Mouse (Mus musculus): ENCODE data around the gene Mlst8. TPM values are rescaled to one million over a fixed set of nuclear protein-coding genes. Genes with fewer than 3 reads are reported as not detected.
A peak's percentile ranks its signal among the peaks of the same experiment; 100 is the strongest.
"Not testable (repeated sequence)": the region's sequence is repeated elsewhere in the genome, so short reads cannot be mapped to it uniquely, and the experiment has no call there.

Mlst8 gene
- polyA plus RNA-seq, 1 experiment from 2014 or later, result 38.6 TPM

DNA sequence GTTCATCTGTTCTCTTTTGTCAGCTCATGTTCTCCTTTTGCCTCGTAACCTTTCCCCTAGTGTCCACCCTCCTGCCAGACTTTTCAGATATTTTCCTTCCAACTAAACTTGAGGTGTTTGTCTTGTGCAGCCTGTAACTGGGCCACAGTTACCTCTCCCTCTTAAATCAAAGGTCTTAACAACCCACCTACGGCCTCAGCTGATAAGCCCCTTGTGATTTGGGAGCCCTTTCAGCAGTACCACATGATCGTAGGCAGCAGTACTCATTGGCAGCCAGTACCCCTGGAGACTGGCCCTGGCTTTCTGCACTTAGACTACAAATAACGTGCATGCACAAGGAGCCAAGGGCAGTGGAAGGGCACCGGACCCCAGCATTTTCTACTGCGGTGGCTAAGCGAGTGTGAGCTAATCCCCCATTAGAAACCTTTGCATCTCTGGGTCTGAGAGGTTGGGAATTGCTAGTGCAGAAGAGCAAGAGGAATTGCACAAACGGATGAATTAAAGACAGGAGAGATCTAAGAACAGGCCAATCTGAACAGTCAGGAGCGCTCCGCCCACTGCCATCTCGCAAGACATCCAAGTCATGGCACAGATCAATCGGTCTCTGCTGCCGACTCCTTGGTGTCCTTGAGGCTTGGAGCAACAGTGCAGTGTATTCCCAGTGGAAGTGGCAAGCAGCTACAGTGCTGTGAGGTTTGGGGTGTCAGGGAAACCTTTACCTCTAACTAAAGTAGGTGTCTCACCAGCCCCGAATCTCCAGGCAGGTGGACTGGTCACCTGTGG is 49.5 kb downstream of the Mlst8 start:
- no peaks in the 10 kb centered on the region for H3K27me3 ChIP-seq
- H3K27ac ChIP-seq, result no peak overlapping the region
- H3K9ac ChIP-seq (replicated peaks), result no peak overlapping the region
- no peak overlapping the region for H3K4me2 ChIP-seq (replicated peaks)
- peaks cover 22% of the 10 kb centered on the region for H3K36me3 ChIP-seq
- no peak overlapping the region for H3K4me3 ChIP-seq (replicated peaks)
- ATAC-seq, result no peak
- no peaks in the 10 kb centered on the region for H3K9me3 ChIP-seq
- 81% methylated on average over 14 of the region's 14 CpGs for WGBS
- peaks cover 21% of the 10 kb centered on the region for H3K4me1 ChIP-seq (replicated peaks)

DNA sequence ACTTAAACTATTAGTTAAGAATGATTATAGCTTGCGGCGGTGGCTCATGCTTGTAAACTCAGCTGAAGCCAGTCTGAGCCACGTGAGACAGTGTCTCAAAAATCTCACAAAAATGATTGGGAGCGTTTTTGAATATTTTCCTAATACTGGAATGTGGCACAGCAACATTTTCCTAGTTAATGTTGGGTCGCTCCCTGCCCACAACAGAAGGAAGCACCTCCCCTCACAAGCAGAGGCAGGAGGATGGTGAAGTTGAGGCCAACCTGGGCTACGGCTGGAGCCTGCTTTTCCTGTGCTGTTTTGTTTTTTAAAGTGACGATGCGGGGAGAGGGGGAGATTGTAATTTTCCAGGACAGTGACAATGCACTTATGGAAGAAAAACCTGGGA is 51.7 kb downstream of the Mlst8 start:
- no peak for ATAC-seq
- Histone ChIP-seq H3K9ac (replicated peaks) (peak overlapping the region; percentile 80), H3K36me3 (peaks cover 31% of the 10 kb centered on the region), H3K9me3 (no peaks in the 10 kb centered on the region), H3K4me2 (replicated peaks) (peak overlapping the region; percentile 67), H3K27me3 (no peaks in the 10 kb centered on the region), H3K27ac (peak overlapping the region; percentile 91; the same call in 1 of the 2 replicates), H3K4me3 (replicated peaks) (peak overlapping the region; percentile 66), H3K4me1 (replicated peaks) (peaks cover 21% of the 10 kb centered on the region)
- 6% methylated on average over 8 of the region's 8 CpGs for WGBS

DNA sequence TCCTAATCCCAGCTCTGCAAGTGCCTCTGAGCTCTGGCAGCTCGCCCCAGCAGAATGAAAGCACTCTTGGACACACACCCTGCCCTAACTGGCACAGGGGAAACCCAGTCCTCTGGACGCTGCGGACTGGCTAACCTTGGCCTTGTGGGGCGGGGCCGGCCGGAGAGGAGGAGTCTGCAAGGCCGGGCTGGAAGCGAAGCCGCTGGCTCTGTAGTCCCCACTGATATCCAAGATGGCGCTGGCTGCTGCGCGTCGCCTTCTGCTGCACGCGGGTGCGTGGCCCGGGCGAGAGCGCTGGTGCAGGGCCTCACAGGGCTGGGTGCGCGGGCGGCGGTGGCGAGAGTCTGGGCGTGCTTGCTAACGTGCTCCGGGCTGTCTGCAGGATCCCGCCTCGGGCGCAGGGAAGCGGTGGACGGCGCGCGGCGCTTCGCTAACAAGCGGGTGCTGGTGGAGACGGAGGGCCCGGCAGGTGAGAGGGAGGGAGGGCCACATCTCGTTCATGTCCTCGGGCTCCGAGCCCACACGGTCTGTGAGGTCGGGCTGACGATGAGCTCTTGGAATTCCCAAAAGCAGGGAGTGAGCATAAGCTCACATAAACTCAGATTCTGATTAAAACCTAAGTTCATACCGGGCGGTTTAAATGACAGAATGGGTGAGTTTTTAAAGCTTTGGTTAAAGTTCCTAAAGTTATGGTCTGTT is 52.3 kb downstream of the Mlst8 start, which contains the start of gene Eci1:
Eci1 (plus strand) TSS at position 171 of the 699 bp plus-strand sequence.
- Histone ChIP-seq H3K9ac (replicated peaks) (peak within 1 kb of the TSS; percentile 80), H3K4me1 (replicated peaks) (peaks cover 21% of the 10 kb centered on the region), H3K9me3 (no peaks in the 10 kb centered on the region), H3K27ac (peak within 1 kb of the TSS; percentile 91), H3K27me3 (no peaks in the 10 kb centered on the region), H3K4me3 (replicated peaks) (peak within 1 kb of the TSS; percentile 66), H3K36me3 (peaks cover 36% of the 10 kb centered on the region), H3K4me2 (replicated peaks) (peak within 1 kb of the TSS; percentile 67)
- WGBS, result 0% methylated on average over 48 of the region's 48 CpGs
- ATAC-seq, result peak; percentile 99

DNA sequence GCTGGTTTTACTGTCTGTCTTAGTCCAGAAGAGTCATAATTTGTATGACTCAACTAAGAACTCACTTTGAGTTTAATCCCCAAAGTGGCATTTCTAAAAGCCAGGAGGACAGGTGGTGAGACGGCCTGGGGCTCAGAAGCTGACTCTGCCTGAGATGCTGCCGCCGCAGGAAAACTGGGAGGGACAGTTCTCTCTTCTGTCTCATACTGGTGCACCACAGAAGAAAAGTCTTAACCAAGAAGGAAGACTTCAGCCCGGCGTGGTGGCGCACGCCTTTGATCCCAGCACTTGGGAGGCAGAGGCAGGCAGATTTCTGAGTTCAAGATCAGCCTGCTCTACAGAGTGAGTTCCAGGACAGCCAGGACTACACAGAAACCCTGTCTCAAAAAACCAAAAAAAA is 53.0 kb downstream of the Mlst8 start:
- peak overlapping the region; percentile 67; the same call in 1 of the 2 replicates for H3K4me2 ChIP-seq (replicated peaks)

DNA sequence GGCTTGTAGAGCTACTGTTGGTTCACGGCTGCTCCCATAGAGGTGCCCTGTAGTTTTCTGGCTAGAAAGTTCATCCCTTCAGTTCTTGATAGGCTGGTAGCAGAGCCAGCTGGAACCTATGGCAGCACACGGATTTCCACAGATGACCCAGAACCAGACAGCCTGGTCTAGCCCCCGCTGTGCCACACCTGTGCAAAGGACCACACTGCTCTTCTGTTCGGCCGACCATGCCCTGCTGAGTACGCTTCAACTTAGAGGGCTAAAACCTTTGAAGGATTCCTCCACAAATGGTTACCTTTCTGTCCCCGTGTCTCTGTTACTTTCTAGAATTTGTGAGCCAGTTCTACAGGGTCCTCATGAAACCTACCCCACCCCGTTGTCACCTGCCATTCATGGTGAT is 53.6 kb downstream of the Mlst8 start:
- H3K4me3 ChIP-seq (replicated peaks); H3K9me3 ChIP-seq; H3K9ac ChIP-seq (replicated peaks); H3K27ac ChIP-seq; ATAC-seq; H3K27me3 ChIP-seq; H3K4me2 ChIP-seq (replicated peaks): not testable (repeated sequence)
- WGBS, result over 99% methylated on average over 5 of the region's 8 CpGs
- Histone ChIP-seq H3K4me1 (replicated peaks) (peaks cover 21% of the 10 kb centered on the region), H3K36me3 (peaks cover 49% of the 10 kb centered on the region)

More for the DNA sequence above, 53.0 kb downstream of the Mlst8 start:
- H3K27me3 ChIP-seq, result no peaks in the 10 kb centered on the region
- WGBS, result 86% methylated on average over 7 of the region's 7 CpGs
- peak overlapping the region; percentile 91 for H3K27ac ChIP-seq
- peaks cover 21% of the 10 kb centered on the region for H3K4me1 ChIP-seq (replicated peaks)
- no peaks in the 10 kb centered on the region for H3K9me3 ChIP-seq
- peaks cover 43% of the 10 kb centered on the region for H3K36me3 ChIP-seq
- H3K9ac ChIP-seq (replicated peaks), result no peak overlapping the region
- H3K4me3 ChIP-seq (replicated peaks), result peak overlapping the region; percentile 66; the same call in 1 of the 2 replicates
- ATAC-seq, result no peak

DNA sequence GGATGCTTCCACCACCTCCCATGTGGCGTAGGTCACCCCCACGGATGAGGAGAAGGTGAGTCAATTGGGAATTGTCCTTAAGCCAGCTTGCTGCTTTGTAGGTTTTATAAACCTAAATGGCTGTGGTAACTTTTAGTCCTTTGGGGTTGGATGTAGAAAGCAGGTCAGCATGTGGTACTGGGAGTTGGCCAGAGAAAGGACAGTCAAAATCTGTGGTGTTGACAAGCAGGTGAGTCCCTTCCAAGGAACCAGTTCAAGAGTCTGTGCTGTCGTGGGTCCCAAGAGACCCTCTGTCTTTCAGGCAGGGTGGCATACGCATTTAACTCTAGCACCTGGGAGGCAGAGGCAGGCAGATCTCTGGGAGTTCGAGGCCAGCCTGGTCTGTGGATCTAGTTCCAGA is 54.4 kb downstream of the Mlst8 start:
- no peak overlapping the region for H3K4me3 ChIP-seq (replicated peaks)
- ATAC-seq, result no peak
- no peaks in the 10 kb centered on the region for H3K9me3 ChIP-seq
- no peak overlapping the region for H3K9ac ChIP-seq (replicated peaks)
- H3K4me2 ChIP-seq (replicated peaks), result no peak overlapping the region
- peaks cover 16% of the 10 kb centered on the region for H3K4me1 ChIP-seq (replicated peaks)
- H3K27ac ChIP-seq, result no peak overlapping the region
- WGBS, result 95% methylated on average over 5 of the region's 5 CpGs
- no peaks in the 10 kb centered on the region for H3K27me3 ChIP-seq
- H3K36me3 ChIP-seq, result peaks cover 57% of the 10 kb centered on the region

Other genes with a start within 250 kb of the Mlst8 start
- 30.9 and 32.9 TPM in 2 replicates for gene Ccnf, start 227.6 kb downstream of the Mlst8 start, polyA plus RNA-seq (2015; fragmentation: Nextera tagmentation; extraction: Ambion mirVana)
- 0.12 and 0.14 TPM in 2 replicates for gene Abca17, start 128.0 kb downstream of the Mlst8 start, polyA plus RNA-seq (2015; fragmentation: Nextera tagmentation; extraction: Ambion mirVana)
- 22.7 and 23.9 TPM in 2 replicates for gene Abca3, start 127.1 kb downstream of the Mlst8 start, polyA plus RNA-seq (2015; fragmentation: Nextera tagmentation; extraction: Ambion mirVana)
- 370 and 374 TPM in 2 replicates for gene Rnps1, start 64.5 kb downstream of the Mlst8 start, polyA plus RNA-seq (2015; fragmentation: Nextera tagmentation; extraction: Ambion mirVana)
- 45.5 and 45.9 TPM in 2 replicates for gene Eci1, start 52.4 kb downstream of the Mlst8 start, polyA plus RNA-seq (2015; fragmentation: Nextera tagmentation; extraction: Ambion mirVana)
- 6.8 and 6.9 TPM in 2 replicates for gene Dnase1l2, start 36.0 kb downstream of the Mlst8 start, polyA plus RNA-seq (2015; fragmentation: Nextera tagmentation; extraction: Ambion mirVana)
- 44.0 and 45.1 TPM in 2 replicates for gene E4f1, start 8.8 kb downstream of the Mlst8 start, polyA plus RNA-seq (2015; fragmentation: Nextera tagmentation; extraction: Ambion mirVana)
- gene Pgp, start 8.7 kb downstream of the Mlst8 start, polyA plus RNA-seq (2015; fragmentation: Nextera tagmentation; extraction: Ambion mirVana), result 48.3 and 54.9 TPM in 2 replicates
- gene Bricd5, start 5.2 kb downstream of the Mlst8 start, polyA plus RNA-seq (2015; fragmentation: Nextera tagmentation; extraction: Ambion mirVana), result not detected in 2 replicates
- 24.7 and 29.1 TPM in 2 replicates for gene Caskin1, start 9.5 kb upstream of the Mlst8 start, polyA plus RNA-seq (2015; fragmentation: Nextera tagmentation; extraction: Ambion mirVana)
- 97.3 and 106 TPM in 2 replicates for gene Traf7, start 48.9 kb upstream of the Mlst8 start, polyA plus RNA-seq (2015; fragmentation: Nextera tagmentation; extraction: Ambion mirVana)
- gene Rab26, start 55.1 kb upstream of the Mlst8 start, polyA plus RNA-seq (2015; fragmentation: Nextera tagmentation; extraction: Ambion mirVana), result 2.9 TPM in 2 replicates
- gene Pkd1, start 70.8 kb upstream of the Mlst8 start, polyA plus RNA-seq (2015; fragmentation: Nextera tagmentation; extraction: Ambion mirVana), result 17.7 and 19.4 TPM in 2 replicates
- gene Tsc2, start 153.6 kb upstream of the Mlst8 start, polyA plus RNA-seq (2015; fragmentation: Nextera tagmentation; extraction: Ambion mirVana), result 73.1 and 74.1 TPM in 2 replicates
- gene Nthl1, start 153.6 kb upstream of the Mlst8 start, polyA plus RNA-seq (2015; fragmentation: Nextera tagmentation; extraction: Ambion mirVana), result 10.0 and 10.8 TPM in 2 replicates
- gene Slc9a3r2, start 171.2 kb upstream of the Mlst8 start, polyA plus RNA-seq (2015; fragmentation: Nextera tagmentation; extraction: Ambion mirVana), result 21.3 and 23.5 TPM in 2 replicates
- not detected in 2 replicates for gene Npw, start 179.4 kb upstream of the Mlst8 start, polyA plus RNA-seq (2015; fragmentation: Nextera tagmentation; extraction: Ambion mirVana)
- gene Zfp598, start 190.6 kb upstream of the Mlst8 start, polyA plus RNA-seq (2015; fragmentation: Nextera tagmentation; extraction: Ambion mirVana), result 15.0 and 18.6 TPM in 2 replicates
- 95.0 and 98.1 TPM in 2 replicates for gene Syngr3, start 210.9 kb upstream of the Mlst8 start, polyA plus RNA-seq (2015; fragmentation: Nextera tagmentation; extraction: Ambion mirVana)
- 36.7 and 39.9 TPM in 2 replicates for gene Gfer, start 217.1 kb upstream of the Mlst8 start, polyA plus RNA-seq (2015; fragmentation: Nextera tagmentation; extraction: Ambion mirVana)
- gene Noxo1, start 217.2 kb upstream of the Mlst8 start, polyA plus RNA-seq (2015; fragmentation: Nextera tagmentation; extraction: Ambion mirVana), result 1.7 and 2.2 TPM in 2 replicates
- 81.4 and 84.3 TPM in 2 replicates for gene Tbl3, start 228.6 kb upstream of the Mlst8 start, polyA plus RNA-seq (2015; fragmentation: Nextera tagmentation; extraction: Ambion mirVana)
- gene Rnf151, start 239.0 kb upstream of the Mlst8 start, polyA plus RNA-seq (2015; fragmentation: Nextera tagmentation; extraction: Ambion mirVana), result not detected in 2 replicates
- gene Rps2, start 239.0 kb upstream of the Mlst8 start, polyA plus RNA-seq (2015; fragmentation: Nextera tagmentation; extraction: Ambion mirVana), result 770 and 771 TPM in 2 replicates
- gene Ndufb10, start 245.4 kb upstream of the Mlst8 start, polyA plus RNA-seq (2015; fragmentation: Nextera tagmentation; extraction: Ambion mirVana), result 257 and 260 TPM in 2 replicates
- gene Rpl3l, start 248.7 kb upstream of the Mlst8 start, polyA plus RNA-seq (2015; fragmentation: Nextera tagmentation; extraction: Ambion mirVana), result not detected in 2 replicates

Data from midbrain, embryonic 13.5 days (tissue).